Mouse (Mus musculus) bone marrow macrophage, adult 2 months (primary cell): ENCODE data around the gene Gm11096.

Experiments
- CTCF ChIP-seq: IDR thresholded peaks from 2 replicates; pipeline ENCODE4 v1.5.1; 2012; ENCODE audit warnings: low read depth, mild to moderate bottlenecking, low read length, moderate library complexity
- POLR2A ChIP-seq: IDR thresholded peaks from 2 replicates; pipeline ENCODE4 v1.6.1; 2012; ENCODE audit warnings: mild to moderate bottlenecking, low read depth, low read length, borderline replicate concordance

- TF ChIP-seq CTCF (no peak), POLR2A (no peak)
Measured at GRCm38 (mm10) chr17:81427245-81427644, 14.3 kb upstream of the Gm11096 start.
